Mouse (Mus musculus) kidney, adult 2 months (tissue): ENCODE results near the gene Grik4. TPM values are rescaled to one million over a fixed set of nuclear protein-coding genes. Genes with fewer than 3 reads are reported as not detected.
A peak's percentile ranks its signal among the peaks of the same experiment; 100 is the strongest.

ENCODE experiments used
- DNase-seq: peaks from one replicate; pipeline ENCODE4 v3.0.0; 2021
- H3K27ac ChIP-seq: fragments of 200-500 bp; 2 replicates; pipeline ENCODE4 v1.5.1; 2012; ENCODE audit warnings: low read depth, low read length, control low read depth, inconsistent platforms; ENCODE audit not compliant: insufficient read depth
- H3K27me3 ChIP-seq: fragments of 200-500 bp; replicated peaks from 2 replicates; pipeline ENCODE4 v1.6.1; 2012; ENCODE audit warnings: mild to moderate bottlenecking, moderate library complexity, low read length, inconsistent platforms; ENCODE audit not compliant: control insufficient read depth, insufficient read depth
- H3K36me3 ChIP-seq: fragments of 200-500 bp; 2 replicates; pipeline ENCODE4 v1.6.1; 2012; ENCODE audit warnings: mild to moderate bottlenecking, moderate library complexity, low read length, inconsistent platforms; ENCODE audit not compliant: control insufficient read depth, insufficient read depth
- H3K4me1 ChIP-seq: fragments of 200-500 bp; 2 replicates; pipeline ENCODE4 v1.6.1; 2011; ENCODE audit warnings: low read length; ENCODE audit not compliant: control insufficient read depth, insufficient read depth
- H3K4me3 ChIP-seq: fragments of 200-500 bp; 2 replicates; pipeline ENCODE4 v1.5.1; 2011; ENCODE audit warnings: mild to moderate bottlenecking, low read depth, low read length, control low read depth; ENCODE audit not compliant: insufficient read depth
- CTCF ChIP-seq: fragments of 200-500 bp; conservative IDR thresholded peaks from 2 replicates; pipeline ENCODE4 v1.5.1; 2011; ENCODE audit warnings: low read depth, mild to moderate bottlenecking, control low read depth, low read length, moderate library complexity, mixed read lengths; ENCODE audit not compliant: insufficient read depth, insufficient read length
- POLR2A ChIP-seq: fragments of 200-500 bp; IDR thresholded peaks from one replicate; pipeline ENCODE4 v1.6.1; 2011; ENCODE audit warnings: low read depth, low read length, control low read depth
- WGBS: fragments of 180-500 bp; shearing (Covaris S2); methylation state at CpG from one replicate; pipeline ENCODE4 v1.1.7; 2018; 5-methylcytosine and 5-hydroxymethylcytosine counted together
- polyA plus RNA-seq: library from polyadenylated mRNA; depleted of rRNA; stranded (reverse); fragments of >200 nt; gene quantifications from 2 replicates; pipeline ENCODE4 v1.2.3, GENCODE M21; 2012

The Grik4 gene
- polyA plus RNA-seq, 1 experiment: 0.05 TPM

GRCm38 (mm10) chr9:42652756-42653155 lies 291.5 kb downstream of the Grik4 start:
- H3K36me3 ChIP-seq: no peaks in the 10 kb centered on the region
- TF ChIP-seq CTCF (no peak), POLR2A (no peak)
- 93% methylated on average over 2 of the region's 2 CpGs for WGBS
- H3K4me3 ChIP-seq: no peak overlapping the region
- no peaks in the 10 kb centered on the region for H3K27me3 ChIP-seq
- no peak overlapping the region for H3K27ac ChIP-seq
- DNase-seq: peak; percentile 39
- no peaks in the 10 kb centered on the region for H3K4me1 ChIP-seq

- no peaks in the 10 kb centered on the region for H3K36me3 ChIP-seq
- DNase-seq: no peak
- WGBS: 77% methylated on average over 4 of the region's 4 CpGs
Measured at GRCm38 (mm10) chr9:42652309-42652708, 292.0 kb downstream of the Grik4 start.

GRCm38 (mm10) chr9:42649872-42650271 lies 294.4 kb downstream of the Grik4 start:
- H3K36me3 ChIP-seq: no peaks in the 10 kb centered on the region
- no peaks in the 10 kb centered on the region for H3K4me1 ChIP-seq
- no peak for DNase-seq
- TF ChIP-seq POLR2A: no peak
- no peak; the same call in 1 of the 2 replicates for TF ChIP-seq CTCF
- no peaks in the 10 kb centered on the region for H3K27me3 ChIP-seq
- H3K4me3 ChIP-seq: no peak overlapping the region
- 62% methylated on average over 5 of the region's 5 CpGs for WGBS
- no peak overlapping the region for H3K27ac ChIP-seq

More at GRCm38 (mm10) chr9:42652309-42652708, 292.0 kb downstream of the Grik4 start:
- Histone ChIP-seq H3K4me3 (no peak overlapping the region), H3K27me3 (no peaks in the 10 kb centered on the region), H3K27ac (no peak overlapping the region), H3K4me1 (no peaks in the 10 kb centered on the region)
- TF ChIP-seq CTCF (no peak), POLR2A (no peak)

GRCm38 (mm10) chr9:42648051-42648450 lies 296.2 kb downstream of the Grik4 start:
- Histone ChIP-seq H3K4me1 (no peaks in the 10 kb centered on the region), H3K27ac (no peak overlapping the region), H3K27me3 (no peaks in the 10 kb centered on the region), H3K4me3 (no peak overlapping the region), H3K36me3 (no peaks in the 10 kb centered on the region)
- no peak for TF ChIP-seq CTCF
- TF ChIP-seq POLR2A: no peak
- no peak for DNase-seq
- 98% methylated on average over 3 of the region's 3 CpGs for WGBS

DNA sequence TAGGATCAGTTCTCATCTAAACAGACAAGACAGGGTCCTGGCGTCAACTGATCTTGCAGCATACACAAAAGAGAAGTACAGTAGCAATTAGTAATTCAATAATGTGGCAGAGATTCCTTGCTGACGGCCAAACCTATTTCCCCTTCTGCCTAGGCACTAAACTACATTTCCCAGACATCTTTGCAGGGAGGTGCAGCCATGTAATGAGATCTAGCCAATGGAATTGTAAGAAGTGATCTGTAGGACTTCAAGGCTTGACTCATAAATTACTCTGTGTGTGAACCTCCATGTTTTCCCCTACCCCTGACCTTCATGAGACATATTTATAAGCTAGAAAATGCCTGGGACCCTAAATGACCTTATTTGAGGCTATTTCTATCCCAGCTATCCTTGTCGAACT lies 296.7 kb downstream of the Grik4 start:
- Histone ChIP-seq H3K27ac (no peak overlapping the region), H3K4me1 (no peaks in the 10 kb centered on the region), H3K36me3 (no peaks in the 10 kb centered on the region), H3K27me3 (no peaks in the 10 kb centered on the region), H3K4me3 (no peak overlapping the region)
- 71% methylated on average over 3 of the region's 3 CpGs for WGBS
- no peak for DNase-seq
- TF ChIP-seq CTCF (no peak), POLR2A (no peak)

DNA sequence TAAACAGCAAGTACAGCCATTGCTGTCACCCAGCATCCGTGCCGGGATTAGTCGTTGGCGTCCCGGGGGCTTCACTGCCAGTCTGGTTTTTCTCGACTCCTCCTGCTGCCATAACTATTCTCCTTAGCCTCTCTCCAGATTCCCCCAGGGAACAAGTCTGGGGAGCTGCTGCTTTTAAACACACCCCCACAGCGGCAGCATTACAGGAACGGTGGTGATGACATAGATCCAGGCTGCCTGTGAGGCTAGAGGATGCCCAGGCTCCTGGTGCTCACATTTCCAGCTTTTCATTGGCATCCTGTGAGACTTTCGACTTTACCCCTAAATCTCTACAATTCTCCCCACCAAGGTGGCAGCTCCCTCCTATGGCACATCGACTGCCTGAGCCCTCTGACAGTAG lies 297.5 kb downstream of the Grik4 start:
- H3K4me3 ChIP-seq: no peak overlapping the region
- H3K4me1 ChIP-seq: no peaks in the 10 kb centered on the region
- no peak overlapping the region for H3K27ac ChIP-seq
- no peak for DNase-seq
- TF ChIP-seq POLR2A: no peak
- no peak for TF ChIP-seq CTCF
- no peaks in the 10 kb centered on the region for H3K36me3 ChIP-seq
- H3K27me3 ChIP-seq: no peaks in the 10 kb centered on the region
- 81% methylated on average over 10 of the region's 10 CpGs for WGBS

- H3K27me3 ChIP-seq: no peaks in the 10 kb centered on the region
- DNase-seq: no peak
- H3K4me3 ChIP-seq: no peak overlapping the region
- 92% methylated on average over 5 of the region's 5 CpGs for WGBS
- H3K4me1 ChIP-seq: no peaks in the 10 kb centered on the region
- H3K27ac ChIP-seq: no peak overlapping the region
- TF ChIP-seq CTCF (no peak), POLR2A (no peak)
- H3K36me3 ChIP-seq: no peaks in the 10 kb centered on the region
Measured at GRCm38 (mm10) chr9:42645161-42645560, 299.1 kb downstream of the Grik4 start.
